Mouse (Mus musculus) intestine, embryonic 14.5 days (tissue): ENCODE measurements around the gene Gm17581. TPM values are rescaled to one million over a fixed set of nuclear protein-coding genes. Genes with fewer than 3 reads are reported as not detected.
A peak's percentile ranks its signal among the peaks of the same experiment; 100 is the strongest.

Experiments used
- ATAC-seq: fragments of 200-750 bp; cut with Nextera tagmentation; replicated peaks from 2 replicates; pipeline ENCODE4 v1.8.0; 2017; ENCODE audit warnings: low read depth, moderate number of reproducible peaks, moderate TSS enrichment, moderate library complexity; ENCODE audit not compliant: low FRiP score, low TSS enrichment
- DNase-seq: peaks from one replicate; pipeline ENCODE4 v3.0.0-alpha.2; 2018; ENCODE audit warnings: low spot score
- H3K27ac ChIP-seq: fragments of 300-500 bp; sonication (generic); 2 replicates; pipeline ENCODE4 v1.5.1; 2014; ENCODE audit warnings: low read depth, mild to moderate bottlenecking, control low read depth
- H3K27me3 ChIP-seq: fragments of 300-500 bp; sonication (generic); replicated peaks from 2 replicates; pipeline ENCODE4 v1.6.1; 2014; ENCODE audit warnings: low read length, control low read depth; ENCODE audit not compliant: control insufficient read depth, insufficient read depth
- H3K36me3 ChIP-seq: fragments of 300-500 bp; sonication (generic); 2 replicates; pipeline ENCODE4 v1.6.1; 2014; ENCODE audit warnings: low read length, control low read depth; ENCODE audit not compliant: control insufficient read depth, insufficient read depth
- H3K4me1 ChIP-seq: fragments of 300-500 bp; sonication (generic); replicated peaks from 2 replicates; pipeline ENCODE4 v1.6.1; 2014; ENCODE audit warnings: low read length, control low read depth, mixed read lengths; ENCODE audit not compliant: control insufficient read depth, insufficient read depth
- H3K4me2 ChIP-seq: fragments of 300-500 bp; sonication (generic); 2 replicates; pipeline ENCODE4 v1.6.1; 2014; ENCODE audit warnings: low read length
- H3K4me3 ChIP-seq: fragments of 300-500 bp; sonication (generic); 2 replicates; pipeline ENCODE4 v1.5.1; 2014; ENCODE audit warnings: low read depth, low read length, control low read depth, mixed read lengths
- H3K9ac ChIP-seq: fragments of 300-500 bp; sonication (generic); 2 replicates; pipeline ENCODE4 v1.6.1; 2014; ENCODE audit warnings: mild to moderate bottlenecking, low read length
- H3K9me3 ChIP-seq: fragments of 300-500 bp; sonication (generic); 2 replicates; pipeline ENCODE4 v1.6.1; 2016; ENCODE audit warnings: low read length, control low read depth; ENCODE audit not compliant: control insufficient read depth
- WGBS: fragments of 180-500 bp; shearing (Covaris S2); extraction: QIAGEN DNeasy Blood & Tissue Kit; methylation state at CpG from one replicate; pipeline ENCODE4 v1.1.7; 2014; 5-methylcytosine and 5-hydroxymethylcytosine counted together
- polyA plus RNA-seq: library from polyadenylated mRNA; unstranded; fragments of >200 nt; fragmentation: Nextera tagmentation; extraction: Ambion mirVana; gene quantifications from 2 replicates; pipeline ENCODE4 v1.2.1, GENCODE M21; 2014

Gm17581 gene
- polyA plus RNA-seq, 1 experiment from 2014 or later, result not detected

GRCm38 (mm10) chr2:155691723-155692493 is 43.8 kb downstream of the Gm17581 start, which contains the start of gene Trpc4ap:
TSS of gene Trpc4ap (minus strand) at chr2:155692384.
- H3K27ac ChIP-seq, result peak within 1 kb of the TSS; percentile 87
- H3K27me3 ChIP-seq, result no peaks in the 10 kb centered on the region
- H3K36me3 ChIP-seq, result peaks cover 3% of the 10 kb centered on the region; the same call in 1 of the 2 replicates
- peak within 1 kb of the TSS; percentile 91 for H3K9ac ChIP-seq
- under 1% methylated on average over 62 of the region's 72 CpGs for WGBS
- ATAC-seq (peak; percentile 94), DNase-seq (peak; percentile 100)
- peak within 1 kb of the TSS; percentile 89 for H3K4me3 ChIP-seq
- H3K4me2 ChIP-seq, result peak within 1 kb of the TSS; percentile 87
- H3K9me3 ChIP-seq, result no peaks in the 10 kb centered on the region
- peaks cover 13% of the 10 kb centered on the region for H3K4me1 ChIP-seq

GRCm38 (mm10) chr2:155691336-155691722 is 44.3 kb downstream of the Gm17581 start:
- no peak for DNase-seq
- 5% methylated on average over 8 of the region's 8 CpGs for WGBS

GRCm38 (mm10) chr2:155689211-155689610 is 46.5 kb downstream of the Gm17581 start:
- no peak for DNase-seq
- ATAC-seq, result no peak
- Histone ChIP-seq H3K9ac (no peak overlapping the region), H3K27ac (no peak overlapping the region), H3K4me2 (no peak overlapping the region), H3K27me3 (no peaks in the 10 kb centered on the region), H3K36me3 (peaks cover 9% of the 10 kb centered on the region), H3K4me3 (no peak overlapping the region), H3K9me3 (no peaks in the 10 kb centered on the region), H3K4me1 (peaks cover 13% of the 10 kb centered on the region)
- WGBS, result 75% methylated on average over 4 of the region's 4 CpGs

More at GRCm38 (mm10) chr2:155691336-155691722, 44.3 kb downstream of the Gm17581 start:
- H3K4me3 ChIP-seq, result peak overlapping the region; percentile 89
- peaks cover 3% of the 10 kb centered on the region; the same call in 1 of the 2 replicates for H3K36me3 ChIP-seq
- peak overlapping the region; percentile 87; the same call in 1 of the 2 replicates for H3K27ac ChIP-seq
- no peaks in the 10 kb centered on the region for H3K27me3 ChIP-seq
- H3K9me3 ChIP-seq, result no peaks in the 10 kb centered on the region
- H3K9ac ChIP-seq, result peak overlapping the region; percentile 91
- peaks cover 13% of the 10 kb centered on the region for H3K4me1 ChIP-seq
- peak overlapping the region; percentile 87 for H3K4me2 ChIP-seq
- no peak for ATAC-seq

- Histone ChIP-seq H3K4me3 (no peak overlapping the region), H3K27me3 (no peaks in the 10 kb centered on the region), H3K9me3 (no peaks in the 10 kb centered on the region), H3K9ac (no peak overlapping the region), H3K4me2 (no peak overlapping the region), H3K27ac (no peak overlapping the region), H3K36me3 (peaks cover 10% of the 10 kb centered on the region), H3K4me1 (peaks cover 13% of the 10 kb centered on the region)
- 91% methylated on average over 11 of the region's 11 CpGs for WGBS
- no peak for DNase-seq
- no peak for ATAC-seq
These were observed 47.9 kb downstream of the Gm17581 start for GRCm38 (mm10) chr2:155687746-155688145.

GRCm38 (mm10) chr2:155686572-155686971 is 49.1 kb downstream of the Gm17581 start:
- ATAC-seq, result no peak
- Histone ChIP-seq H3K4me2 (no peak overlapping the region), H3K36me3 (peaks cover 10% of the 10 kb centered on the region), H3K27ac (no peak overlapping the region), H3K4me3 (no peak overlapping the region), H3K27me3 (no peaks in the 10 kb centered on the region), H3K4me1 (peaks cover 13% of the 10 kb centered on the region), H3K9ac (no peak overlapping the region), H3K9me3 (no peaks in the 10 kb centered on the region)
- WGBS, result 85% methylated on average over 5 of the region's 5 CpGs
- DNase-seq, result no peak

Other genes with a start within 250 kb of the Gm17581 start
- gene Acss2, start 217.9 kb downstream of the Gm17581 start, polyA plus RNA-seq, result 15.5 and 16.8 TPM in 2 replicates
- 3.6 and 4.0 TPM in 2 replicates for gene Ggt7, start 217.6 kb downstream of the Gm17581 start, polyA plus RNA-seq
- gene Gss, start 143.1 kb downstream of the Gm17581 start, polyA plus RNA-seq, result 46.1 and 49.6 TPM in 2 replicates
- 0.20 and 0.62 TPM in 2 replicates for gene Myh7b, start 124.7 kb downstream of the Gm17581 start, polyA plus RNA-seq
- gene Trpc4ap, start 43.5 kb downstream of the Gm17581 start, polyA plus RNA-seq, result 127 and 129 TPM in 2 replicates
- 39.2 and 47.1 TPM in 2 replicates for gene Edem2, start 6.4 kb downstream of the Gm17581 start, polyA plus RNA-seq
- gene Procr, start 15.3 kb upstream of the Gm17581 start, polyA plus RNA-seq, result 22.8 and 23.0 TPM in 2 replicates
- gene Mmp24, start 39.5 kb upstream of the Gm17581 start, polyA plus RNA-seq, result 0.28 and 0.55 TPM in 2 replicates
- 12.8 and 13.2 TPM in 2 replicates for gene BC029722, start 83.6 kb upstream of the Gm17581 start, polyA plus RNA-seq
- gene Eif6, start 91.1 kb upstream of the Gm17581 start, polyA plus RNA-seq, result 251 and 255 TPM in 2 replicates
- gene Fam83c, start 99.0 kb upstream of the Gm17581 start, polyA plus RNA-seq, result 0.12 and 0.23 TPM in 2 replicates
- gene Uqcc1, start 194.4 kb upstream of the Gm17581 start, polyA plus RNA-seq, result 64.0 and 64.9 TPM in 2 replicates
- not detected in 2 replicates for gene Gm15557, start 204.9 kb upstream of the Gm17581 start, polyA plus RNA-seq
- gene Gdf5, start 209.5 kb upstream of the Gm17581 start, polyA plus RNA-seq, result 0.81 and 1.8 TPM in 2 replicates
- 21.5 and 22.8 TPM in 2 replicates for gene Cep250, start 220.6 kb upstream of the Gm17581 start, polyA plus RNA-seq